Mouse (Mus musculus): ENCODE results near the gene Clec12b.

DNA sequence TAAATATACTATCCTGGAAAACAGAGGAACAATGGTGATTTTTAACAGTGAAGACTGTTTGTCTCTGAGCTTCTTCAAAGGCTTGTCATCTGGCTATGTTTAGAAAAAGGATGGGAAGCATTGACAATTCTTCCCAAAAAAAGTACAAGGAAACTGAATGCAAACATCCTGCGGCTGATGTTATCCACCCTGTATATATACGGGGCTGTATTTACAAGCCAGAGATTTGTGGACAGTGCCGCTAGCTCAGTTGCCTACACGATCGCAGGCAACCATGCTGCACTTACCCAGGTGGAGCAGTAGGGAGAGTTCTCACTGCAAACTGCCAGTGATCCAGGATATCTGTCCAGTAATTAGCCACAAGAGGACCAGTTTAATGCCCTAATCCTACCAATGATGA, 39.5 kb upstream of the Clec12b start:
- TF ChIP-seq POLR2A (IDR thresholded peaks at IDR 0.05; ENCODE audit: control insufficient read depth, low read depth, low read length) (no peak), CTCF (IDR thresholded peaks at IDR 0.05; ENCODE audit: control insufficient read depth, insufficient read depth, insufficient replicate concordance, low read depth, low read length) (no peak)

Measured in testis, adult 2 months (tissue).